Mouse (Mus musculus) midbrain, embryonic 16.5 days (tissue): ENCODE results near the gene Upf3a. TPM values are rescaled to one million over a fixed set of nuclear protein-coding genes. Genes with fewer than 3 reads are reported as not detected.
"Not testable (repeated sequence)": the region's sequence is repeated elsewhere in the genome, so short reads cannot be mapped to it uniquely, and the experiment has no call there.

Experiments used
- ATAC-seq: fragments of 200-750 bp; cut with Nextera tagmentation; 2 replicates; pipeline ENCODE4 v1.8.0; 2017; ENCODE audit warnings: moderate TSS enrichment
- H3K27ac ChIP-seq: fragments of 300-500 bp; sonication (generic); 2 replicates; pipeline ENCODE4 v1.5.1; 2014; ENCODE audit warnings: mild to moderate bottlenecking, low read length, mixed read lengths
- H3K27me3 ChIP-seq: fragments of 300-500 bp; sonication (generic); 2 replicates; pipeline ENCODE4 v1.6.1; 2014; ENCODE audit warnings: low read depth, low read length, mixed read lengths; ENCODE audit not compliant: control insufficient read depth, insufficient read depth
- H3K36me3 ChIP-seq: fragments of 300-500 bp; sonication (generic); 2 replicates; pipeline ENCODE4 v1.6.1; 2014; ENCODE audit warnings: mild to moderate bottlenecking, low read length, moderate library complexity, mixed read lengths; ENCODE audit not compliant: control insufficient read depth, insufficient read depth
- H3K4me1 ChIP-seq: fragments of 300-500 bp; sonication (generic); 2 replicates; pipeline ENCODE4 v1.6.1; 2014; ENCODE audit warnings: mild to moderate bottlenecking, low read length, mixed read lengths; ENCODE audit not compliant: control insufficient read depth, insufficient read depth
- H3K4me2 ChIP-seq: fragments of 300-500 bp; sonication (generic); 2 replicates; pipeline ENCODE4 v1.6.1; 2014; ENCODE audit warnings: mild to moderate bottlenecking, low read length, mixed read lengths
- H3K4me3 ChIP-seq: fragments of 300-500 bp; sonication (generic); 2 replicates; pipeline ENCODE4 v1.5.1; 2014; ENCODE audit warnings: low read depth, mild to moderate bottlenecking, low read length, moderate library complexity, mixed read lengths
- H3K9ac ChIP-seq: fragments of 300-500 bp; sonication (generic); 2 replicates; pipeline ENCODE4 v1.6.1; 2014; ENCODE audit warnings: low read depth, low read length, mixed read lengths
- H3K9me3 ChIP-seq: fragments of 300-500 bp; sonication (generic); replicated peaks from 2 replicates; pipeline ENCODE4 v1.6.1; 2014; ENCODE audit warnings: mild to moderate bottlenecking, low read length, mixed read lengths; ENCODE audit not compliant: control insufficient read depth, poor library complexity, severe bottlenecking
- WGBS: fragments of 180-500 bp; shearing (Covaris S2); extraction: QIAGEN DNeasy Blood & Tissue Kit; methylation state at CpG from one replicate; pipeline ENCODE4 v1.1.7; 2014; 5-methylcytosine and 5-hydroxymethylcytosine counted together
- polyA plus RNA-seq: library from polyadenylated mRNA; unstranded; fragments of >200 nt; fragmentation: Nextera tagmentation; extraction: Ambion mirVana; gene quantifications from 2 replicates; pipeline ENCODE4 v1.2.1, GENCODE M21; 2015

Upf3a gene
- 38.9 and 41.3 TPM in 2 replicates for polyA plus RNA-seq

DNA sequence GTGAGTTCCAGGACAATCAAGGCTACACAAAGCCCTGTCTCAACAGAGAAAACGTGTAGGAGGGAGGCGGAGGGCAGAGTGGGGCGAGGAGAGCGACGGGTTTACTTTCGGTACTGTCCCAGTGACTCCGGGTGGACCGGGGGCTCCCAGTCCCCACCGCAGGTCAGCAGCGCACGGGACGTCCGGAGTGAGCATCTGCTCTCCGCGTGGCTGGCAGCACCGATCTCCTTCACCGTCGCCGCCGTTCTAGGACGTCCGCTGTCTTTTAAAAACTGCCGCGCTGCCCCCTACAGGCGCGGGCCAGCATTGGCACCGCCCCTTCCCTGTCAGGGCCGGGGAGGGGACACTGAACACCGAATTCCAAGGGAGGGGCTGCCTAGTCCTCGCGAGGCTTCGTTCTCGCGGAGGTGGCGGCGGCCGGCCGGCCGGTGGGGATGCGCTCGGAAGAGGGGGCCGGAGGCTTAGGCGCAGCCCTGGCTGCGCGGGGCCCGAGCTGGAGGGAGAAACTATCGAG, at the start of gene Upf3a:
Gene Upf3a (plus strand): TSS at position 366 of the 514 bp plus-strand sequence.
- Histone ChIP-seq H3K27me3 (no peaks in the 10 kb centered on the region), H3K36me3 (peaks cover 22% of the 10 kb centered on the region), H3K4me2 (peak within 1 kb of the TSS; percentile 88), H3K4me3 (peak within 1 kb of the TSS; percentile 73), H3K4me1 (peaks cover 9% of the 10 kb centered on the region), H3K9me3 (no peaks in the 10 kb centered on the region), H3K27ac (peak within 1 kb of the TSS; percentile 99), H3K9ac (peak within 1 kb of the TSS; percentile 98)
- ATAC-seq = peak; percentile 95
- WGBS = 0% methylated on average over 37 of the region's 47 CpGs

DNA sequence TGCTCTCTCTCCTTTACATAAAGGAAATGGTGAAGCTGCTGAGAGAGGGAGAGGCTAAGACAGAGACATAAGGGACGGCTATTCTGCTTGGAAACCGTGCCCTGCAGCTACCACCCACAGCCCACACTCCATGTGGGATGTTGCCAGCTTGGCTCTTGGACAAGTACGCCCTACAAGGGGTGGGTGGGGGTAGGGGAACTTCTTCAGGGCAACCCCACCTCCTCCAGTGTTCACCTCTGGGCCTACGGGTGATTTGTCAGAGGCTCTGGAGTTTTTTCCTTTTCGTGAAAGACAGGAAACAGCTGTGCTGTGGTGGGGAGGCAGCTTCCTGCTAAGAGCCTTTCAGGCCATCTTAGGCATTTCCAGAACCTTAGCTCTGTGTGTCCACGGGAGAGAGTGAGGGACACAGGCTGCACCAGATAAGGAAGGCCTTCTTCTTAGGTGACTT, 45.1 kb upstream of the Upf3a start:
- Histone ChIP-seq H3K4me2 (no peak overlapping the region), H3K9me3 (no peaks in the 10 kb centered on the region), H3K4me3 (no peak overlapping the region), H3K27ac (no peak overlapping the region), H3K9ac (no peak overlapping the region), H3K36me3 (no peaks in the 10 kb centered on the region), H3K4me1 (no peaks in the 10 kb centered on the region), H3K27me3 (no peaks in the 10 kb centered on the region)
- WGBS = 55% methylated on average over 6 of the region's 6 CpGs
- ATAC-seq = no peak

DNA sequence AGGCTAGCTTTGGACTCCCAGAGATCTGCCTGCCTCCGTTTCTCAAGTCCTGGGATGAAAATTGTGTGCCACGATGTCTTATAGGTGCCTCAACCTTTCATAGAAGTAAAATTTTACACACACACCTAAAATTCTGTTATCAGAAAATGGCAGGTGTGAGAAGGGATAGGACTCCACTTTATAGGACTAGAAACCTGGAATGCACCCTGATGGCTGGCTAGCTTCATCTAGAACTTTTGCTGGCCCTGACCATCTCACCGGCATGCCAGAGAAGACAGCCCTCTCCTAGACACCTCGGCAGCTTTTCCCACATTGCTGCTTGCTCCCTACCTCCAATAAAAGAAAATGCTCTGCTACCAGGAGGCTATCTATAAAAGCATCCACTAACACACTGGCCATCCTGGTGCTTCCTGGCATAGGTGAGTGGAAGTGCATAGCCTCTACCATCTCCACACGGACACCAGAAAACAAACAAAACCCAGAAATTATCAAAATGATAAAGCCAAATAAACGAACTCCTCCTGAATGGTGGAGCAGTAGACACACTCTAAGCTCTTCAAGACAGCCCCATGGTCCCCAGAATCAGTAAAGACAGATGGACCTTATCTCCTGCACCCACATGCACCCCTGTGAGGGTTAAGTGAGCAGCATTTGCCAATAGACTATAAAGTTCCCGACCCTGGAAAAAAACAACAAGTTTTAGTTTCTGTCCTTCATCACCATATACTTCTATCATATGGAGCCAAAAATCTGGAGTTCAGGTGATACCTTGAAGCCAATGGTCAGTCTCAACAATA, 44.4 kb upstream of the Upf3a start:
- Histone ChIP-seq H3K4me1 (no peaks in the 10 kb centered on the region), H3K36me3 (no peaks in the 10 kb centered on the region), H3K27me3 (no peaks in the 10 kb centered on the region), H3K4me3 (no peak overlapping the region), H3K4me2 (no peak overlapping the region), H3K9me3 (no peaks in the 10 kb centered on the region), H3K27ac (no peak overlapping the region), H3K9ac (no peak overlapping the region)
- no peak for ATAC-seq
- WGBS = 85% methylated on average over 7 of the region's 7 CpGs

DNA sequence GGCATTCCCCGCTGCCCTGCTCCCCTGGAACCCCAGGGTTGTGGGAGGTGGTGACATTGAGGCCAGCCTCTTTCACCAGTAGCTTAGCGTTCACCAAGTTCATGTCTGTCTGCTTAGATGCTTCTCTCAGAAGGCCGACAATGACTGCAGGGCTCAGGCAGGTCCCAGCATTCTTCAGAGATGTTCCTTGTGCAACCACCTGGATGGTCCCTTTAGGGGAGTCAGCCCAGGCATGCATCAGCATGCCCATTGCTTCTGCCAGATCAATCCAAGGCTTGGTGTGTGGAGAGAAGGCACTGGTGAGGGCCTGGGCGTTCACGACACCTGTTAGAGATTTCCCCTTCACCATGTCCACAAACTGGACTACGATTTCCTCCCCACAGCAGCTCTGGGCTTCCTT, 39.2 kb upstream of the Upf3a start:
- H3K4me2 ChIP-seq, H3K27me3 ChIP-seq, H3K36me3 ChIP-seq, H3K27ac ChIP-seq, H3K4me1 ChIP-seq, H3K9ac ChIP-seq, ATAC-seq, H3K9me3 ChIP-seq, H3K4me3 ChIP-seq: not testable (repeated sequence)
- 86% methylated on average over 5 of the region's 6 CpGs for WGBS

DNA sequence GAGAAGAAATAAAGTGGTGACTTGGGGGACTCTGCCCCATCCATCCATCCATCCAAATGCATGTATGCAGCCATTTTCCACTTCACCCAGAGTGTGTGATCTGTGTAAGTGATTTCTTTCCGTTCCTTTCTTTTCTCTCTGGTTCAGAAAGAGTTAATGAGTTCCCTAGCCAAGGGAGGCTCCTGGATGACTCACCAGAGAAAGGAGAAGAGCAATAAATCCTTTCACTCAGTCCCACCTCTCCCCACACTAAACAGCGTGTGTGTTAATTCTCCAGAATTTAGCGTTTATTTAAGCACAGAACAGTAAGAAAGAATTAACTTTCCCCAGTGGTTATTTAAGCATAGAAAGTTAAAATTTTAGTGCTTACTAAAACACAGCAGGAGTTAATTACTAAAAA, 37.8 kb upstream of the Upf3a start:
- no peak overlapping the region for H3K4me3 ChIP-seq
- H3K27me3 ChIP-seq = no peaks in the 10 kb centered on the region
- ATAC-seq = no peak
- no peak overlapping the region for H3K9ac ChIP-seq
- no peaks in the 10 kb centered on the region for H3K4me1 ChIP-seq
- no peak overlapping the region for H3K4me2 ChIP-seq
- H3K9me3 ChIP-seq = no peaks in the 10 kb centered on the region
- no peaks in the 10 kb centered on the region for H3K36me3 ChIP-seq
- 42% methylated on average over 3 of the region's 3 CpGs for WGBS
- H3K27ac ChIP-seq = no peak overlapping the region

DNA sequence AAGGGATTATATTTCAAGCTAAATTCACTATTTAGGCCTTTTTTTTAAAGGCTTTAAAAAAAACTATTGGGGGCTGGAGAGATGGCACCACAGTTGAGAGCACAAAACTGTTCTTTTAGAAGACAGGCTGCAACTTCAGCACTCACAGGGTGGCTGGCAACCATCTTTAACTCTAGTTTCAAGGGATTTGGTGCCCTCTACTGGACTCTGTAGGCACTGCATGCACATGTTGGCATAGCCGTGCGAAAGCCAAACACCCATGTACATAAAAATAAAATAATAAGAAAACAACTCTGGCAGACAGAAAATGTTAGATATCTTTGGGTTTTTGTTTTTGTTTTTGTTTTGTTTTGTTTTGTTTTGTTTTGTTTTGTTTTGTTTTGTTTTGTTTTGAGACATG, 31.7 kb upstream of the Upf3a start:
- no peak for ATAC-seq
- Histone ChIP-seq H3K9ac (no peak overlapping the region), H3K27ac (no peak overlapping the region), H3K4me3 (no peak overlapping the region), H3K27me3 (no peaks in the 10 kb centered on the region), H3K9me3 (no peaks in the 10 kb centered on the region), H3K36me3 (no peaks in the 10 kb centered on the region), H3K4me2 (no peak overlapping the region), H3K4me1 (peaks cover 9% of the 10 kb centered on the region)
- 22% methylated on average over 2 of the region's 2 CpGs for WGBS

DNA sequence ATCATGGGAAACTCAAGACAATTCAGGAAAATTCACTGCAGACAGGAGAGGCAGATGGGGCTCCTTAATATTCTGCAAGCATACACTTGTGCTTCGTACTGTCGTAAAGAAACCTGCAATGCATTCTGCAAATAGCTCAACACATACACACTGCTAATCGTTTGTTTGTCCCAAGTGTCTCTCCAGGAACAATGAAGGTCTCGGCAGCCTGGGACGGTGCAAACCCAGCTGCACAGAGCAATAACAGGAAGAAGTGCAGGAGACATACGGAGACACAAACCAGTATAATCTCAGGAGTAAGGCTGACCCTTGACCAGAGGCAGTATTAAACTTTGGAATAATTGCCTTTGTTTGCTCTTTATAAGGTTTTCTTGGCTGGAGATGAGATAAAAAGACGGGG, 28.9 kb upstream of the Upf3a start:
- Histone ChIP-seq H3K4me3 (no peak overlapping the region), H3K9ac (no peak overlapping the region), H3K27ac (no peak overlapping the region), H3K4me2 (no peak overlapping the region; the same call in 1 of the 2 replicates), H3K36me3 (peaks cover 3% of the 10 kb centered on the region; the same call in 1 of the 2 replicates), H3K4me1 (peaks cover 19% of the 10 kb centered on the region), H3K27me3 (no peaks in the 10 kb centered on the region), H3K9me3 (no peaks in the 10 kb centered on the region)
- WGBS = 64% methylated on average over 7 of the region's 7 CpGs
- no peak for ATAC-seq

DNA sequence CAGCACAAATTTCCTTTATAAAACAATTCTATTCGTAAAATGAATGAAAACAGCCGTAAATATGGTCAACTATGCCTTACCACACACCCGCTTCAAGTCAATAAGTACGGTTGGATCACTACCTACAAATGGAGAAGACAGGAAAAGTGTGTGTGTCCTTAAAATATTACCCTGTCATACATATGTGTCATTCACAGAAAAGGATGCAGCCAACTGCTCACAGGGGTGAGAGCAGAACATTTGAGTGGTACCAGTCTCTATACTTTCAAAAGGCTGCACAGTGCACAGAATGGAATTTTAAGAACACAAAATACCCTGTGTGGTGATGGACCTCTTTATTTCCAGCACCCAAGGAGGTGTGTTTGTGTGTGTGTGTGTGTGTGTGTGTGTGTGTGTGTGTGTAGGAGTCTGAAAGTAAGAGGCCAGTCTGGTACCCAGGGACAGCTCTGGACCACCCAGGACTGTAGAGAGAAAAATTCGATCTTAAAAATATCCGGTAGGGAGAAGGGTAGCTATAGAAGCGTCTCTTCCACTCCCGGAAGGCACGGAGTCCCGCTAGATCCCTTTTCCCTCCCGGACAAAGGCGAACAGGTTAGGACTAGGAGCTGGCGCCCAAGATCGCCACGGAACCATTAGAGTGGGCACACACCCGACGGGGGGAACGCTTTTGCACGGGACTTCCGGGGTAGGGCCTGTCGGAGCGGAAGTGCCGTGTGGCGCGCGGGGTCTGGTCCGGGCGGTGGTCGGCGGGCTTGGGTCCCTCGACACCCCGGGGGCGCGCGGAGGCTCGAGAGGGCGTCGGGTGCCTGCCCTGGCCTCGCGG, 28.2 kb upstream of the Upf3a start, which contains the start of gene Cdc16:
Gene Cdc16 (plus strand): TSS at position 695 of the 823 bp plus-strand sequence.
- ATAC-seq = peak; percentile 98
- Histone ChIP-seq H3K4me2 (peak within 1 kb of the TSS; percentile 79), H3K27me3 (no peaks in the 10 kb centered on the region), H3K9ac (peak within 1 kb of the TSS; percentile 94), H3K27ac (peak within 1 kb of the TSS; percentile 80), H3K4me3 (peak within 1 kb of the TSS; percentile 100), H3K4me1 (peaks cover 19% of the 10 kb centered on the region), H3K36me3 (peaks cover 6% of the 10 kb centered on the region; the same call in 1 of the 2 replicates), H3K9me3 (no peaks in the 10 kb centered on the region)
- WGBS = 9% methylated on average over 39 of the region's 40 CpGs
